Mouse (Mus musculus) brain, embryonic 14.5 days (tissue): ENCODE measurements around the gene Pard3b. TPM values are rescaled to one million over a fixed set of nuclear protein-coding genes. Genes with fewer than 3 reads are reported as not detected.
A peak's percentile ranks its signal among the peaks of the same experiment; 100 is the strongest.

Source experiments
- DNase-seq: peaks from one replicate; pipeline ENCODE4 v3.0.0-alpha.2; 2011; ENCODE audit warnings: low read depth
- CTCF ChIP-seq: fragments of 200-500 bp; IDR thresholded peaks from 2 replicates; pipeline ENCODE4 v1.5.1; 2012; ENCODE audit warnings: inconsistent platforms, mild to moderate bottlenecking, moderate library complexity, borderline replicate concordance; ENCODE audit not compliant: insufficient read depth, insufficient read length; ENCODE audit errors: extremely low read depth
- POLR2A ChIP-seq: fragments of 200-500 bp; IDR thresholded peaks from 2 replicates; pipeline ENCODE4 v1.6.1; 2012; ENCODE audit warnings: mild to moderate bottlenecking, inconsistent platforms, borderline replicate concordance; ENCODE audit not compliant: poor library complexity, insufficient read depth, insufficient read length, severe bottlenecking; ENCODE audit errors: extremely low read depth
- polyA plus RNA-seq: library from polyadenylated mRNA; depleted of rRNA; stranded (reverse); fragments of >200 nt; gene quantifications from 2 replicates; pipeline ENCODE4 v1.2.3, GENCODE M21; 2012

Gene Pard3b
- polyA plus RNA-seq, 1 experiment, result 3.8 TPM

DNA sequence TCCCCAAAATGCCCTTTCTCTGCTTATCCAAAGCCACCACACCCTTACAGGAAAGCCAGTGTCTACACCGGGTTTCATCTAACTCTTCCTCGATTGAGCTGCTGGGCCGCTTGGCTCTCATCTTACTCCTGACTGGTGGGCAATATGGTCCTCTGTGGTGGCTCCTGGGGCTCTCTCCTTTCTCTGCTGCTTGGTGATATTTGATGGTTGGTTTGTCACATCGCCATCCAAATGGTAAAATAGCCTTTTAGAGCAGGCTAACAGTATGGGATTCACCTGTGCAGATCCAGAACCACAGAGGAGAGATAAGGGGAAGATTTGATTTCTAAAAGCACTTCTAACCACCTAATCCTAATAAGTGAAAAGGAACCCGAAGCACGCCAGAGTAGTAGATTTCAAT is 986.2 kb downstream of the Pard3b start:
- DNase-seq, result no peak
- TF ChIP-seq POLR2A (no peak), CTCF (no peak)

DNA sequence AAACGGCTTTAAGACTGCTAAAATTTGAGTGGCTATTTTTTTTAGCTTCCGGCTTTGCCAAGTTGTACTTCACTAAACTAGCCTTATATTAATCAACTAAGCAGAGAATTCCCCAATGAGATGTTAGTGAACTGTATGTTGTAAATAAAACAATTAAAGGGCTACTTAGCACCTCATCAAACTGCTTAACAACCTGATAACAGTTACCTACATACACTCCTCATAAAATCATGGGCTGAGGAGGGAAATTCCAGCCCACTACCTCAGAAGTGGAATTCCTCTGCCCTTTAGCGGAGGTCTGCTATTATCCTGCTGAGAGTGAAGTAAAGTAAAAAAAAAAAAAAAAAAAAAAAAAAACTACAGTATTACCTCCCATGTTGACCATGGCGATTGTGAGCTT is 986.7 kb downstream of the Pard3b start:
- TF ChIP-seq POLR2A (no peak), CTCF (no peak)
- DNase-seq, result no peak

DNA sequence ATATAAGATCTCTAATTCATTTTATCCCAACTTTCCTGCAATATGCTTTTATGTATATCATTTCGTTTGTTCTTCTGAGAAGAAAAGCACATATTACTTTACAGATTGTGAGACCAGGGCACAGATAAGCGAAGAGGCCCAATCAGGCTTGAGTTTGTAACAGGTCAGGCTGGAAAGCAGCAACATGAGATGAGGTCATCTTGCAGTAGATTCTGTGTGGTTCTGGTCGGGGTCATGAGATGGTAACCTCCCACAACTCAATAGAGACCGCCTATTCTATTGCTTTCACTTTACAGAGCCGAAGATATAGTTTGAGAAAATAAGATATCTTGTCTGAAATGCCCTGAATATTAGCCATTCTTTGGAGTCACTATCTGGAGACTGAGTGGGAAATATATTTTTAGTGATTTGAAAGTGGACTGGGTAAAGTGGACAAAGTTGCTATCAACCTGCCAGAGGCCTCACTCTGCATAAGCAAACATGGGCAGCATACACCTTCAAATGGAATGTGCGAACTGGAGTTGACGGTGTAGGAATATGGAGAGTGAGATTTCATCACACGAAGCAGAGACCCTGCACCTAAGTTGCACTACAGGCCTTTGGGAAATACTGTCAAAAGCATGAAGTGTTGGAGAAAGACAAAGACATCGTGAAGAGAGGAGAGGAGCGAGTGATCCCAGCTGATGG is 987.3 kb downstream of the Pard3b start:
- TF ChIP-seq POLR2A (no peak), CTCF (no peak)
- DNase-seq, result no peak

DNA sequence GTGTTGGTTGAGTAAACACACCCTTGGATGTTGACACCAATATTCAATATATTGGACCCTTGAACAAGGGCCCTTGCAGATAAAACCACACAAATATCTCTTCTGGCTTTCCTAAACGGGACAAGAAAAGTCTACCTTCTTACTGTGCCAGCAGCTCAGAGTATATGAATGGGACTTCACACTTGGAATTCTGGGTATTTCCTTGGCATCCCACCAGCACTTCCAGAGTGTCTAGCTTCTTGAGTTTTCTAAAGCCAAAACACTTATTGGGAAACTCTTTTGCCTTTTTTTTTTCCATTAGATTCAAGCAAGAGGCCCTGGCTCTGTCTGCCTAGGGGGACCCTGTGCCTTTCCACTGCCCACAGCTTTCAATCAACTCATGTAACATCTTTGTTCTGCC is 991.3 kb downstream of the Pard3b start:
- no peak for TF ChIP-seq CTCF
- TF ChIP-seq POLR2A, result no peak
- DNase-seq, result peak; percentile 69

DNA sequence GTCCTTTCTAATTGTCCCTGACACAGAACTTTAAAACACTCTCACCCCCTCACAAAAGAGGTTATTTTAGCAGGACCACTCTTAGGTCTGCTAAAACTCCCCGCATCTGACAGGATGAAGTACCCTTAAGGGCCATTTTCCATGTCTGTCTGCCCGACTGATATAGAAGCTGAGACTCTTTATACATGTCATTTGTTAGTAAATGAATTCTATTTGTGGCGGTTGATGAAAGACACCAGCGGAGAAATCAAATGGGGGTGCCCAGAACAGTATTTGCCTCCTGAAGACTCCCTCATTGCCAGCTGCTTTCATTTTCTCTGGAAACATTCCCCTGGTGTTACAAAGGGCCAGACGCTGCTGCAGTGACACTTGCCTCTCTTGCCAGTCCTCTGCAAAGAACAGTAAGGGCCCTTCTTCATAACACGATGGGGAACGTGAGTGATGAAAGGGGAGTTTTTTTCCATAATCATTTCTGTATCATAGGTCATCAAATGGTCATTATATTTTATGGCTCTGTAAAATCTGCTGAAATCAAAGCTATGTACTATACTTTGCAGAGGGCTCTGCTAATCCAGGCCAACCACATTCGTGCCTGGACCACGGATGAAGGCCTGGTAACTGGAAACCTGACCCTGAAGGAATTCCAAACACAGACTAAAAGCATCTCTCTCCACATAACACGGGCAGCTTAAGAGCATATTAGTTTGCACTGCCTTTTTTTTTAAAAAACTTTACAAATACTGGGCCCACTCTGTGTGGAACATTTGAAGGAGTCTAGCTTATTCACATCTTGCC is 993.1 kb downstream of the Pard3b start:
- TF ChIP-seq CTCF (no peak), POLR2A (no peak)
- DNase-seq, result peak; percentile 42

DNA sequence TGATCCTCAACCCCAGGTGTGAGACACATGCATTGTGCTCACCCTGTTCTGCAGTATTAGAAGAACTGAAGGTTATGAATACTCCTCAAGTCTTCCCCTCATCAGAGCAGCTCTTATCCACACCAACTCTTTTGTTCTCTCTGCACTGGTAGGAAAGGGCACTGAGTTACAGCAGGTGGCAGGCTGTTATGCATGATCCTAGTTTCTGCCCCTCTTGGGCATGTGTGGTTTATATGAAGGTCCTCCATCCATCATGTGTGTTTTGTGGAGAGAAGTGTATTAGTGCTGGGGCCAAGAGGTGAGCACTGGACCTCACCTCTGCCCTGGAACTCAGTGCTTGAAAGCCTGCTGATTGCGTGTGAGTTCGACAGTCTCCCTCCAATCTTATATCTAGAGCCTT is 994.3 kb downstream of the Pard3b start:
- no peak for DNase-seq

DNA sequence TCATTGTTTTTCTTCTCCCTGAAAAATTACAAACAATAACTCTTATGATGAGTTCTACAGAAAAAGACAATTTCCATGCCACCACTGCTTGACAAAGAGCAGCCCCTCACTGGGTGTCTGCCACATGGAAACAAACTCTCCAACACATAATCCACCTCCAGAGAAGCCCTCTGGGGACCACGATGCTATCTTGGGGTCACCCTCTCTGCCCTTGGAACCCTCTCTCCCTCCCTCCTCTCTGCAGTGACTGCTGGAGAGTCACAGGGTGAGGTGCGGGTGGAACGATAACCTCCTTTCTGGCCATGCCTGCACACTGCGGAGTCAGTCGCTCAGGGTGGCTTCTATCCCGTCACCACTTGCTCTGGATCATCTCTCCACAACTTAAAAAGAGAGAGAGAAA is 996.6 kb downstream of the Pard3b start:
- no peak for DNase-seq
- no peak for TF ChIP-seq CTCF
- no peak for TF ChIP-seq POLR2A

More for the DNA sequence above, 994.3 kb downstream of the Pard3b start:
- TF ChIP-seq CTCF (no peak), POLR2A (no peak)

DNA sequence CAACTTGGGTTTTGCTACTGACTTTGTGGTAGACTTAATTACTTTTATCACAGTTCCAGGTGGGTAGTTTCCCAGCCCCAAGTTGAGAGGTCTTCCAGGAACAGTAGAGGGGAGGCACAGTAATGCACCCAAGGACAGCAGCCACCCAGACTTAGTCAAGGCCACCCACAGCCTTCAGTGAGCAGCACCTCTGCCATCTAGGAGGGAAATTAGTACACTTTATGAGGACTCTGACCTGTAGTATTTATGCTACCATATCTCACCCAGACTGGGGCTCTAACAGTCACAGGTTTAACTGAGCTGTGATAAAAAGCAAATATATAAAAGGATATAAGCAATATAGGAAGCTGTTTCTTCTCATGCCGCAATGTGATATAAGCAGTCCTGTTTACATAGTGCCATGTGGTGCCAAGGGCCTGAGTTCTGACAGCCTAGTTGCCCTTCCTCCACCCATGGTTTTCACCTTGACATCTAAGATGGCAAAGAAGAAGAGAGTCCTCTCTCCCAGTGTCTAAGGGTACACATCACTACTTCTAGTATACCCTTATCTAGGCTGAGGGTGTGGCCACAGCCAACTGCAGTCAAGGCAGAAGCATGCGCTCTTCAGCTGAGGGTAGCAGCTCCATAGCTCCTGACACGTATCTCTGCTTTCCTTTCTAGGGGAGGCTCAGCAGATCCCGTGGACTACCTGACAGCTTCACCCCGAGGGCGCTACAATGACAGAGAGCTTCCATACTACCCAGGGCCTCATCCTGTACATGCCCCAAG is 998.5 kb downstream of the Pard3b start:
- no peak for DNase-seq
- TF ChIP-seq CTCF (no peak), POLR2A (no peak)

DNA sequence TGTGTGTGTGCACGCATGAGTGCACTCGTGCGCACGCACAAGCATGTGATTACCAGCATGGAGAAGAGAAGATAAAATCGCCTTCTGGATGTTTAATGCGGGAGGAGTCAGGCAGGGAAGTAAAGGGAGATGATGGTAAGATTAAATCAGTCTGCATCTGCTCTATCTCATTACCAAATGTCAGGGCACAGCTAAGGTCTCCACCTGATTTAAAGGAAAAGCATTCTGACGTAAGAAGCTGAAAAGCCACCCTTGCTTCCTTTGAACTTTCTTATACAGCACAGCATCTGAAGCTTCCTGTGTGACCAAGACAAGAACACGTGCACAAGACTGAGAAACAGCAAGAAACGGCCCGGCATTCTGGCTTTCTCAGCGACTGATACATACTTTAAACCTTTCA is 1000.4 kb downstream of the Pard3b start:
- TF ChIP-seq CTCF (no peak), POLR2A (no peak)
- no peak for DNase-seq

DNA sequence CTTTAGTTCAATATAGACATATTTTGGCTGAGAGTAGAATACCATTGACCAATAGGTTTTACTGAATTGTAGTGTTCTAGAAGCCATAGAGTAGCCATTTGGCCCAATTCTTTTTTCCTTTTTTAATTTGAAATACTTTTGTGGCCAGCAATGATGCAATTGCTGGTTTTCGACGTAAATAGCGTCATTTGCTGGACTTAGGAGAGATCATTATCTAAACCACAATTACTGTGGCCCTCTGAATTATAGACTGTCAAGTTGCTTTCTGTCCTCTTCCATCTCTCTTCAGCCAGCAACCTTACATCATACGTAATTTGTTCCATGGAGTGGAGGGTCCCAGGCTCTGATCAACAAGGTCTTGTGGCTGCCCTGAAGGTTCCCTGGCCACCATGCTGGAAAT is 1000.8 kb downstream of the Pard3b start:
- TF ChIP-seq CTCF (no peak), POLR2A (no peak)
- no peak for DNase-seq

DNA sequence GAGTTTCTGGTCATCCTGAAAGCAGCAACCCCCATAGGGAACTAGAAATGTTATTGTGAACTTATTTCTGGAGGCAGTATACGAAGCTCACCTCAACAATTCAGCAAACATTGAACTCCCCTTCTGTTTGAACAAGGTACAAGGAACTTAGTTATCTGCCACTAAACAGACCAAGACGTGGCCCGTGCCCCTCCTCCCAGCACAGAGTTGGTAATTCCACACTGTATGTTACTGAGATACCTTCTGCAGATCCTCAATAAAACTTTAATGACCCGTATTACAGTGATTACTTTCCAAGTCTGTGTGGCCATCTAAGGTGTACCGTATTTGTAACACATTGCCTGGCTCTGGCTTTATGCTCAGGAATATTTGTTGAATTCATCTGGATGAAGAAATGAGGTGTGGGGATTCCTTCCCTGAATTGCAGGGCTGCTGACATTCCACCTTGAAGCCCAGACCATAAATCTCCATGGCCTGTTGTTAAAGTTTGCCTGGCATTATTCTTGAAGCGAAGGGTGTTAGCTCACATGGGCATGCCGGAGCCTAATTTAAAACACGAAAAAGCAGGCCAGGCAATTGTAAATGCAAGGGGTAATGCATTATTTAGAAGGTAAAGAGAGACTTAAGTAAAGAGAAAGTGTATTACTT is 1006.1 kb downstream of the Pard3b start:
- no peak for DNase-seq
- TF ChIP-seq CTCF, result no peak
- no peak for TF ChIP-seq POLR2A

DNA sequence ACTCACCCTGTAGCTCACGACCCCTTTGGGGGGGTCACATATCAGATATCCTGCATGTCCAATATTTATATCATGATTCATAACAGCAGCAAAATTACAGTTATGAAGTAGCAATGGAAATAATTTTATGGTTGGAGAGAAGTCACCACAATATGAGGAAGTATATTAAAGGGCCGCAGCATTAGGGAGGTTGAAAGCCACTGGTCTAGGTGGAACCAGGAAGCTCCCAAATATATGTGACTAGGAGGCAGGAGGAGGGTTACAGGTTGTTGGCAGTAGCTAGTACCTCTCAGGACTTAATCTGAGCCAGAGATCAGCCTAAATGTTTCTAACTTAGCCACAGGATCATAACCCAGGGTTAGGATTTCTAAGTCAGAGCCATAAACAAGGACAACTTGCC is 1008.2 kb downstream of the Pard3b start:
- DNase-seq, result no peak
- TF ChIP-seq CTCF, result no peak
- no peak for TF ChIP-seq POLR2A
